Mouse (Mus musculus): ENCODE results near the gene Casq1. TPM values are rescaled to one million over a fixed set of nuclear protein-coding genes. Genes with fewer than 3 reads are reported as not detected.

The Casq1 gene
- polyA plus RNA-seq, 1 experiment from 2014 or later = 2.6 TPM

DNA sequence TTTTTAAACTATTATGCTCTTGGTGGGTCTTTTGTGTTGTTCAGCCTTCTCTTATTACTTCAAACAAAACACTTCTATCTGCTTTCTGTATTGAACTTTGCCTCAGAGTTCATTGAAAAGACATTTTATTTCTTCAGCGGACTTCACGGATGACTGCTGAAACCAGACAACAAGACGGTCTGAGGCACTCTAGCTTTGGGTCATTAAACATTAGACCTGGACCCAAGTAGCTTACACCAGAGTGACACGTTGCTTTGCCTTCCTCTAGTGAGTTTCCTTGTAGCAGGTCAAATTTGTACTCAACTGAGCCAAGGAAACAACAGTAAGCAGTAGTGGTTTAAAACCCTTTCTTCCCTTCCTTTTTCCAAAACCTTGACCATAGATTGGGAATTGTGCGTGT lies 51.8 kb downstream of the Casq1 start:
- H3K4me2 ChIP-seq = no peak overlapping the region
- no peak overlapping the region for H3K27ac ChIP-seq (replicated peaks)
- WGBS = 72% methylated on average over 5 of the region's 5 CpGs
- H3K9ac ChIP-seq = no peak overlapping the region
- no peaks in the 10 kb centered on the region for H3K9me3 ChIP-seq
- no peak overlapping the region for H3K4me3 ChIP-seq
- peaks cover 9% of the 10 kb centered on the region for H3K4me1 ChIP-seq (replicated peaks)
- no peaks in the 10 kb centered on the region for H3K27me3 ChIP-seq
- peaks cover 71% of the 10 kb centered on the region for H3K36me3 ChIP-seq
- no peak for ATAC-seq (ENCODE audit: low read depth)

DNA sequence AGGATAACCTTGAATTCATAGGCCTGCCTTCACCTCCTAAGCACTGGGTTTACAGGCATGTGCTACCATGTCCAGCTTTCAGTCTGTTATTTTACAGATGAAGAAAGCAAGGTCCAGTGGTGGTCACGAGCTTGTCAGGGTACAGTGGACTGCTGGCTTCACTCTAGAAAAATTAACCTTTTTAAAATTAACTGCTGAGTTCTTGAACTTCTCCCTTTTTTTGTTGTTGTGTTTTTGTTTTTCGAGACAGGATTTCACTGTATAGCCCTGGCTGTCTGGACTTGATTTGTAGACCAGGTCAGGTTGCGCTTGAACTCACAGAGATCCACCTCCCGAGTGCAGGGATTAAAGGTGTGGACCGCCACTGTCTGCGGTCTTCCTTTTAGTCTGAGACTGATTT lies 56.7 kb downstream of the Casq1 start:
- H3K4me3 ChIP-seq = no peak overlapping the region
- peaks cover 9% of the 10 kb centered on the region for H3K4me1 ChIP-seq (replicated peaks)
- ATAC-seq (ENCODE audit: low read depth) = no peak
- H3K36me3 ChIP-seq = peaks cover 31% of the 10 kb centered on the region
- no peaks in the 10 kb centered on the region for H3K27me3 ChIP-seq
- H3K9ac ChIP-seq = no peak overlapping the region
- no peaks in the 10 kb centered on the region for H3K9me3 ChIP-seq
- no peak overlapping the region for H3K27ac ChIP-seq (replicated peaks)
- 82% methylated on average over 6 of the region's 6 CpGs for WGBS
- no peak overlapping the region for H3K4me2 ChIP-seq

- Histone ChIP-seq H3K4me2 (no peak overlapping the region), H3K4me3 (no peak overlapping the region), H3K27me3 (no peaks in the 10 kb centered on the region), H3K27ac (replicated peaks) (no peak overlapping the region), H3K9ac (no peak overlapping the region), H3K4me1 (replicated peaks) (peaks cover 9% of the 10 kb centered on the region), H3K9me3 (no peaks in the 10 kb centered on the region), H3K36me3 (peaks cover 22% of the 10 kb centered on the region)
- no peak for ATAC-seq (ENCODE audit: low read depth)
- WGBS = 97% methylated on average over 1 of the region's 1 CpGs
Observed at GRCm38 (mm10) chr1:172162009-172162408, 57.7 kb downstream of the Casq1 start.

GRCm38 (mm10) chr1:172160508-172160907 lies 59.2 kb downstream of the Casq1 start:
- H3K4me3 ChIP-seq = no peak overlapping the region
- no peak overlapping the region for H3K27ac ChIP-seq (replicated peaks)
- no peaks in the 10 kb centered on the region for H3K9me3 ChIP-seq
- H3K36me3 ChIP-seq = peaks cover 19% of the 10 kb centered on the region
- no peaks in the 10 kb centered on the region for H3K27me3 ChIP-seq
- ATAC-seq (ENCODE audit: low read depth) = no peak
- H3K9ac ChIP-seq = no peak overlapping the region
- no peak overlapping the region for H3K4me2 ChIP-seq
- peaks cover 9% of the 10 kb centered on the region for H3K4me1 ChIP-seq (replicated peaks)

DNA sequence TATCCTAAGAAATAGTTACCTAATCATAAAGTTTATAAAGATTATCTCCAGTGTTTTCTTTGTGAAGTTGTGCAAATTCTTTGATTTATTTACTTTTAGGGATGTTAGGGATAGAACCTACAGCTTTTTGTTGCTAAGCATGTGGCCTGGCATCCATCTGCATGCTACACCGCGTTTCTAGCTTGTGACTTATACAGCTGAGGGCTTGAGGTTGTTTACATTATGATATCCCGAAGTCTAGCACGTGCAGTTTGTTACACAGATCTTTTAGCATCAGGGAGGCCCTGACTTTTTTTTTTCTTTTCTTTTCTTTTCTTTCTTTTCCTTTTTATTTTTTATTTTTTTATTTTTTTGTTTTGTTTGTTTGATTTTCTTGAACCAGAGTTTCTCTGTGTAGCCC lies 59.7 kb downstream of the Casq1 start:
- no peaks in the 10 kb centered on the region for H3K9me3 ChIP-seq
- H3K27ac ChIP-seq (replicated peaks) = no peak overlapping the region
- H3K4me3 ChIP-seq = no peak overlapping the region
- WGBS = 80% methylated on average over 4 of the region's 4 CpGs
- H3K4me1 ChIP-seq (replicated peaks) = peaks cover 9% of the 10 kb centered on the region
- H3K36me3 ChIP-seq = peaks cover 21% of the 10 kb centered on the region
- H3K4me2 ChIP-seq = no peak overlapping the region
- H3K27me3 ChIP-seq = no peaks in the 10 kb centered on the region
- no peak overlapping the region for H3K9ac ChIP-seq
- ATAC-seq (ENCODE audit: low read depth) = no peak

Other genes starting within 250 kb of the Casq1 start
- 46.8 and 50.5 TPM in 2 replicates for gene Vangl2, start 191.4 kb downstream of the Casq1 start, polyA plus RNA-seq (2015; fragmentation: Nextera tagmentation; extraction: Ambion mirVana)
- 10.4 and 10.8 TPM in 2 replicates for gene Nhlh1, start 162.3 kb downstream of the Casq1 start, polyA plus RNA-seq (2015; fragmentation: Nextera tagmentation; extraction: Ambion mirVana)
- gene Copa, start 137.3 kb downstream of the Casq1 start, polyA plus RNA-seq (2015; fragmentation: Nextera tagmentation; extraction: Ambion mirVana) = 183 and 199 TPM in 2 replicates
- gene Ncstn, start 137.1 kb downstream of the Casq1 start, polyA plus RNA-seq (2015; fragmentation: Nextera tagmentation; extraction: Ambion mirVana) = 123 and 124 TPM in 2 replicates
- gene Pex19, start 93.1 kb downstream of the Casq1 start, polyA plus RNA-seq (2015; fragmentation: Nextera tagmentation; extraction: Ambion mirVana) = 163 and 164 TPM in 2 replicates
- gene Dcaf8, start 71.8 kb downstream of the Casq1 start, polyA plus RNA-seq (2015; fragmentation: Nextera tagmentation; extraction: Ambion mirVana) = 94.0 and 96.6 TPM in 2 replicates
- gene Pea15a, start 13.1 kb downstream of the Casq1 start, polyA plus RNA-seq (2015; fragmentation: Nextera tagmentation; extraction: Ambion mirVana) = 355 and 388 TPM in 2 replicates
- gene Atp1a4, start 38.5 kb upstream of the Casq1 start, polyA plus RNA-seq (2015; fragmentation: Nextera tagmentation; extraction: Ambion mirVana) = not detected in 2 replicates
- 116 and 126 TPM in 2 replicates for gene Igsf8, start 41.8 kb upstream of the Casq1 start, polyA plus RNA-seq (2015; fragmentation: Nextera tagmentation; extraction: Ambion mirVana)
- 38.6 and 40.0 TPM in 2 replicates for gene Atp1a2, start 78.2 kb upstream of the Casq1 start, polyA plus RNA-seq (2015; fragmentation: Nextera tagmentation; extraction: Ambion mirVana)
- 1.5 and 2.1 TPM in 2 replicates for gene Kcnj9, start 109.5 kb upstream of the Casq1 start, polyA plus RNA-seq (2015; fragmentation: Nextera tagmentation; extraction: Ambion mirVana)
- 1.9 and 2.0 TPM in 2 replicates for gene Kcnj10, start 121.3 kb upstream of the Casq1 start, polyA plus RNA-seq (2015; fragmentation: Nextera tagmentation; extraction: Ambion mirVana)
- gene Pigm, start 156.7 kb upstream of the Casq1 start, polyA plus RNA-seq (2015; fragmentation: Nextera tagmentation; extraction: Ambion mirVana) = 5.1 and 5.7 TPM in 2 replicates